Mouse (Mus musculus): ENCODE measurements around the gene Asb8. TPM values are rescaled to one million over a fixed set of nuclear protein-coding genes. Genes with fewer than 3 reads are reported as not detected.
A peak's percentile ranks its signal among the peaks of the same experiment; 100 is the strongest.

Gene Asb8
- polyA plus RNA-seq, 1 experiment: 4.3 TPM

DNA sequence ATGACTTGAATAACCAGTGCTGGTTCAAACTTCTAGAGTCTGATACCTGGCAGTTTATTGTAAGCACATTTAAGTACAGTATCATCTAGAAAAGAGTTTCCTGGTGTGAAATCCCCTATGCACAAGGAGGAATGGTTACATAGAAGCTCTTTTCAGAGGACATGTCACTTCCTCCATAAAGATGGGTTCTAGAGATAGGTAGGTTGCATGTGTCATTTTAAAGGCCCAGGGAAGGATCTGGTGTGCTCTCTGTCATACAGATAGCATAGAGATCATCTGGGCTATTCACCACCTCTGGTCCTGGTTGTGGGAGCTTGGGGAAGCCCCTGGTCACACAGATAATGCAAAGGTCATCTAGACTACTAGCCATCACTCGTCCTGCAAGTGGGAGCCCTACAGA, 8.2 kb downstream of the Asb8 start:
- no peaks in the 10 kb centered on the region for H3K9me3 ChIP-seq
- H3K4me3 ChIP-seq (replicated peaks): no peak overlapping the region
- H3K36me3 ChIP-seq (replicated peaks; ENCODE audit: low read length): no peaks in the 10 kb centered on the region

GRCm38 (mm10) chr15:98155944-98156343, 9.5 kb downstream of the Asb8 start:
- no peaks in the 10 kb centered on the region for H3K9me3 ChIP-seq
- peaks cover 13% of the 10 kb centered on the region for H3K27me3 ChIP-seq (replicated peaks)
- H3K4me1 ChIP-seq: peaks cover 16% of the 10 kb centered on the region
- H3K36me3 ChIP-seq (replicated peaks; ENCODE audit: low read length): no peaks in the 10 kb centered on the region
- H3K4me3 ChIP-seq (replicated peaks): no peak overlapping the region
- TF ChIP-seq GATA1 (IDR thresholded peaks at IDR 0.05; ENCODE audit: borderline replicate concordance, low read length) (no peak), FLI1 (IDR thresholded peaks at IDR 0.05; ENCODE audit: low read length) (no peak)

More for the DNA sequence above, 8.2 kb downstream of the Asb8 start:
- H3K4me1 ChIP-seq: peaks cover 16% of the 10 kb centered on the region
- peaks cover 22% of the 10 kb centered on the region for H3K27me3 ChIP-seq (replicated peaks)
- TF ChIP-seq FLI1 (IDR thresholded peaks at IDR 0.05; ENCODE audit: low read length): no peak
- no peak for TF ChIP-seq GATA1 (IDR thresholded peaks at IDR 0.05; ENCODE audit: borderline replicate concordance, low read length)

DNA sequence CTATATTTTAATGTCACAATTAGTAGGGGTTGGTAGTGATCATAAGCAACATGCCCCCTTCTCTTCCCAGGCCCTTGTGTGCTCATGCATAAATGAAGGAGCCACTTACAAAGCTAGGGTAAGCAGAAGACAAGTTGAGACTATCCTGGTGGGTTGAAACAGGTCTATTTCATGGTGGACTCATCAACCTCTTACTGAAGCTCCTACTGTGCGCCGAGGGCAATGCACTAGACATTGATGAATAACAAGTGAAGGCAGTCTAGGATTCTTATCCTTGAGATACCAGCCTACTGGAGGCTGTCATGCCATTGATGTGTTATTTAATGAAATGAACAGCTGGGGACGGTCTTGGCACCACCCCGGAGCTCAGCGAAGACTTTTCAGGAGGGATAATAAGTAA, 10.2 kb downstream of the Asb8 start:
- TF ChIP-seq GATA1 (IDR thresholded peaks at IDR 0.05; ENCODE audit: borderline replicate concordance, low read length): no peak
- no peak for TF ChIP-seq FLI1 (IDR thresholded peaks at IDR 0.05; ENCODE audit: low read length)
- Histone ChIP-seq H3K27me3 (replicated peaks) (peaks cover 12% of the 10 kb centered on the region), H3K4me1 (peaks cover 16% of the 10 kb centered on the region), H3K36me3 (replicated peaks; ENCODE audit: low read length) (no peaks in the 10 kb centered on the region), H3K9me3 (no peaks in the 10 kb centered on the region), H3K4me3 (replicated peaks) (no peak overlapping the region)

GRCm38 (mm10) chr15:98154631-98155030, 10.8 kb downstream of the Asb8 start:
- no peak overlapping the region for H3K4me3 ChIP-seq (replicated peaks)
- H3K4me1 ChIP-seq: peaks cover 16% of the 10 kb centered on the region
- no peak for TF ChIP-seq GATA1 (IDR thresholded peaks at IDR 0.05; ENCODE audit: borderline replicate concordance, low read length)
- TF ChIP-seq FLI1 (IDR thresholded peaks at IDR 0.05; ENCODE audit: low read length): no peak
- H3K27me3 ChIP-seq (replicated peaks): peaks cover 10% of the 10 kb centered on the region
- no peaks in the 10 kb centered on the region for H3K9me3 ChIP-seq
- H3K36me3 ChIP-seq (replicated peaks; ENCODE audit: low read length): no peaks in the 10 kb centered on the region

GRCm38 (mm10) chr15:98154146-98154545, 11.3 kb downstream of the Asb8 start:
- H3K4me1 ChIP-seq: peaks cover 18% of the 10 kb centered on the region
- no peak for TF ChIP-seq FLI1 (IDR thresholded peaks at IDR 0.05; ENCODE audit: low read length)
- no peak for TF ChIP-seq GATA1 (IDR thresholded peaks at IDR 0.05; ENCODE audit: borderline replicate concordance, low read length)
- no peak overlapping the region for H3K4me3 ChIP-seq (replicated peaks)
- no peaks in the 10 kb centered on the region for H3K9me3 ChIP-seq
- peaks cover 8% of the 10 kb centered on the region for H3K27me3 ChIP-seq (replicated peaks)
- no peaks in the 10 kb centered on the region for H3K36me3 ChIP-seq (replicated peaks; ENCODE audit: low read length)

- TF ChIP-seq FLI1 (IDR thresholded peaks at IDR 0.05; ENCODE audit: low read length): no peak
- Histone ChIP-seq H3K27me3 (replicated peaks) (peaks cover 8% of the 10 kb centered on the region), H3K9me3 (no peaks in the 10 kb centered on the region), H3K4me1 (peaks cover 21% of the 10 kb centered on the region), H3K36me3 (replicated peaks; ENCODE audit: low read length) (no peaks in the 10 kb centered on the region), H3K4me3 (replicated peaks) (no peak overlapping the region)
Measured at GRCm38 (mm10) chr15:98153625-98154024, 11.8 kb downstream of the Asb8 start.

DNA sequence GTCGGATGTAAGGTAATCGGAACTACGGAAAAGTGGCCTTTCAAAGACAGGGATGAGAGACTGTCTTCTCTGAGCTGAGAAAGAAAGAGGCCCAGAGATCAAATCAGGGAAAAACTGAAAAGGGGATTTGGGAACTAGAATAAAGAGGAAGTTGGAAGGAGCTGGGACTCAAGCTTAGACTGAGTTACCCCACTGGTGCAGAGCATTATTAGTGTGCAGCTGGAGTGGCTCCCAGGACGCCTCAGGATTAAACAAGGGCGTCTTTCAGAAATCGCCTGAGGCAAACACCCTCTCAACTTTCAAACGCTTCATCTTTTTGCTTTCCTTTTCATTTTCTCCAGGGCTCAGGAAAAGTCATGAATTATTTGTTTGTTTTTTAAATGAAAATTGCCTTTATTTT, 12.5 kb downstream of the Asb8 start:
- H3K4me3 ChIP-seq (replicated peaks): no peak overlapping the region
- TF ChIP-seq GATA1 (IDR thresholded peaks at IDR 0.05; ENCODE audit: borderline replicate concordance, low read length): no peak
- TF ChIP-seq FLI1 (IDR thresholded peaks at IDR 0.05; ENCODE audit: low read length): no peak
- H3K9me3 ChIP-seq: no peaks in the 10 kb centered on the region
- H3K27me3 ChIP-seq (replicated peaks): peaks cover 8% of the 10 kb centered on the region
- peaks cover 21% of the 10 kb centered on the region for H3K4me1 ChIP-seq
- no peaks in the 10 kb centered on the region for H3K36me3 ChIP-seq (replicated peaks; ENCODE audit: low read length)

GRCm38 (mm10) chr15:98149166-98149602, 16.2 kb downstream of the Asb8 start:
- TF ChIP-seq GATA1 (IDR thresholded peaks at IDR 0.05; ENCODE audit: borderline replicate concordance, low read length): no peak
- H3K27me3 ChIP-seq (replicated peaks): peaks cover 5% of the 10 kb centered on the region
- no peaks in the 10 kb centered on the region for H3K36me3 ChIP-seq (replicated peaks; ENCODE audit: low read length)
- H3K9me3 ChIP-seq: no peaks in the 10 kb centered on the region
- H3K4me3 ChIP-seq (replicated peaks): no peak overlapping the region
- peaks cover 25% of the 10 kb centered on the region for H3K4me1 ChIP-seq

DNA sequence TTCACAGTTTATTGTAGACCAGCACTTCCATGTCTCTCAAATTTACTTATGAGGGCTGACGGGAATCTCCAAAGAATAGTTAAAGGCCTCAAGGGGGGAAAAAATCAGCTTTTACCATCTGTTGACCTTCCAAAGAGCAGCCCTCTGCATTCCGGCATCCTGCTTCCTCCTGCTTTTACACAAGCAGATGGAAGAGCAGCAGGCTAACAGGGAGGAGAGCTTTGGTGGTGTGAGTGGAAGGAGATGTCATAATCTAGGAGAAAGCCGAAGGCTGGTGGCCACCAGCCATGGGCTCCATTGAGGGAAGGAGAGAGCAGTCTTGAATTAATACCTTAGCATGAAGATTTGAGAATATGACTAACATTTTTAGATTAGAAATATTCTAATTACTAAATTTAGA, 17.1 kb downstream of the Asb8 start:
- Histone ChIP-seq H3K4me3 (replicated peaks) (no peak overlapping the region), H3K9me3 (no peaks in the 10 kb centered on the region), H3K27me3 (replicated peaks) (peaks cover 5% of the 10 kb centered on the region), H3K36me3 (replicated peaks; ENCODE audit: low read length) (no peaks in the 10 kb centered on the region), H3K4me1 (peaks cover 22% of the 10 kb centered on the region)
- TF ChIP-seq GATA1 (IDR thresholded peaks at IDR 0.05; ENCODE audit: borderline replicate concordance, low read length): no peak
- no peak for TF ChIP-seq FLI1 (IDR thresholded peaks at IDR 0.05; ENCODE audit: low read length)

DNA sequence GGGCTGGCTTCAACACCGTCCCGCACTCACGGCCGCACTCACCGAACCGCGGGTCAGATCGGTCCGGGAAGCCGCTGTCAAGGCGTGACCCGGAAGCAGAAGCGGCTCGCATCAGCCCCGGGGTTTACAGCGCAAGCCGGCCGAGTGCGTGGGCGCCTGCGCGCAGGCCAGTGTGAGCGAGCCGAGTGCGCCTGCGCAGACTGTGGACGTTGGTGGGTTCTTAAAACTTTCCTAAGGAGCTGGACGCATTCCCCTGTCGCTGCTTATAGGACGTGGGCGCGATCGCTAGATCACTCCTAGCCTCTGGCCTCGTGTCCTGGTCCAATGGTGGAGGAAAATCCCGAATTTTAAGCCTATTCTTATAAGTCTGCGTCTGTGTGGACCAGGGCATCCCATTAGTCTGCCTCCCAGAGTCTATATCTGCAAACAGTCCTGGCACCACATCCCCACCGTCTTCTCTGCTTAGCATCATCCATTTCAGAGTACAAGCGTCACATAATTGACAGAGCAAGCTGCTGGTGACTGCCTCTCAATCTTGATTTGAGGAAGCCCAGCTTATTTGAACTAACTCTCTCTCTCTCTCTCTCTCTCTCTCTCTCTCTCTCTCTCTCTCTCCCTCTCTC, 19.8 kb downstream of the Asb8 start:
- no peaks in the 10 kb centered on the region for H3K9me3 ChIP-seq
- H3K4me1 ChIP-seq: peaks cover 31% of the 10 kb centered on the region
- peaks cover 24% of the 10 kb centered on the region for H3K36me3 ChIP-seq (replicated peaks; ENCODE audit: low read length)
- peaks cover 2% of the 10 kb centered on the region for H3K27me3 ChIP-seq (replicated peaks)
- TF ChIP-seq GATA1 (IDR thresholded peaks at IDR 0.05; ENCODE audit: borderline replicate concordance, low read length) (no peak), FLI1 (IDR thresholded peaks at IDR 0.05; ENCODE audit: low read length) (no peak)
- peak overlapping the region; percentile 98 for H3K4me3 ChIP-seq (replicated peaks)

Measured in megakaryocyte, embryonic 14.5 days (primary cell).